Mouse (Mus musculus) limb, embryonic 10.5 days (tissue): Measurements from ENCODE around the gene Gm20489. TPM values are rescaled to one million over a fixed set of nuclear protein-coding genes. Genes with fewer than 3 reads are reported as not detected.
A peak's percentile ranks its signal among the peaks of the same experiment; 100 is the strongest.

Experiments
- DNase-seq: peaks from one replicate; pipeline ENCODE4 v3.0.0-alpha.2; 2017; ENCODE audit warnings: low spot score
- H3K27ac ChIP-seq: fragments of 300-500 bp; sonication (generic); 2 replicates; pipeline ENCODE4 v1.5.1; 2016; ENCODE audit warnings: mild to moderate bottlenecking
- H3K27me3 ChIP-seq: fragments of 300-500 bp; sonication (generic); 2 replicates; pipeline ENCODE4 v1.6.1; 2016; ENCODE audit warnings: low read depth, mild to moderate bottlenecking; ENCODE audit not compliant: poor library complexity, severe bottlenecking
- H3K36me3 ChIP-seq: fragments of 300-500 bp; sonication (generic); 2 replicates; pipeline ENCODE4 v1.6.1; 2016; ENCODE audit warnings: mild to moderate bottlenecking, moderate library complexity
- H3K4me1 ChIP-seq: fragments of 300-500 bp; sonication (generic); 2 replicates; pipeline ENCODE4 v1.6.1; 2016
- H3K4me3 ChIP-seq: fragments of 300-500 bp; sonication (generic); 2 replicates; pipeline ENCODE4 v1.5.1; 2016; ENCODE audit warnings: mild to moderate bottlenecking, moderate library complexity
- H3K9me3 ChIP-seq: fragments of 300-500 bp; sonication (generic); replicated peaks from 2 replicates; pipeline ENCODE4 v1.6.1; 2016; ENCODE audit warnings: mild to moderate bottlenecking
- WGBS: fragments of 180-500 bp; shearing (Covaris S2); methylation state at CpG from one replicate; pipeline ENCODE4 v1.1.7; 2016; 5-methylcytosine and 5-hydroxymethylcytosine counted together
- polyA plus RNA-seq: library from polyadenylated mRNA; unstranded; fragments of >200 nt; fragmentation: Nextera tagmentation; extraction: Ambion mirVana; gene quantifications from 2 replicates; pipeline ENCODE4 v1.2.1, GENCODE M21; 2016

The Gm20489 gene
- polyA plus RNA-seq, 1 experiment from 2014 or later: not detected

GRCm38 (mm10) chrX:101253952-101254729, 14.7 kb downstream of the Gm20489 start, which contains the start of gene Foxo4:
Foxo4 (plus strand) TSS chrX:101254528.
- peak within 1 kb of the TSS; percentile 66 for H3K4me3 ChIP-seq
- peaks cover 65% of the 10 kb centered on the region for H3K27me3 ChIP-seq
- peak within 1 kb of the TSS; percentile 89 for H3K27ac ChIP-seq
- H3K9me3 ChIP-seq: no peaks in the 10 kb centered on the region
- 14% methylated on average over 47 of the region's 47 CpGs for whole genome bisulfite sequencing
- peak; percentile 83 for DNase-seq
- H3K4me1 ChIP-seq: peaks cover 6% of the 10 kb centered on the region; the same call in 1 of the 2 replicates
- H3K36me3 ChIP-seq: peaks cover 19% of the 10 kb centered on the region

DNA sequence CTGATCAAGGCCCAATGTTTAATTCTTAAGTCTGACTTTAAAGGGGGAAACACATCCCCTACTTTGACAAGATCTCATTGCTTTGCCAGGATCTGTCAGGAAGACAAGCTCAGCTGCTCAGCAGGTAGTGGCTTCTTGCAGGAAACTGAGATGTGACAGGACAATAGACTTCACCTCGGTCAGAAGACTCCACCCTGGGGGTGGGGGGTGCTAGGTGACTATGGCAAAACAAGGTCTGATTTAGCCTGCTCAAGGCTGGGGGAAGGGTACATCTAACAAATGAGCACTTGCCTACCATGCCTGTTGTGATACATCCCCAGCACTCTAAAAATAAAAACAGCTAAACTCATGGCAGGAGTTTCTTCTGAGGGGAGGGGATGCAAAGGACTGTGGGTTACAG, 23.8 kb downstream of the Gm20489 start:
- H3K4me1 ChIP-seq: no peaks in the 10 kb centered on the region
- peaks cover 48% of the 10 kb centered on the region for H3K27me3 ChIP-seq
- no peak overlapping the region for H3K4me3 ChIP-seq
- no peak for DNase-seq
- no peaks in the 10 kb centered on the region for H3K9me3 ChIP-seq
- no peaks in the 10 kb centered on the region for H3K36me3 ChIP-seq
- WGBS: 30% methylated on average over 1 of the region's 1 CpGs
- no peak overlapping the region for H3K27ac ChIP-seq

DNA sequence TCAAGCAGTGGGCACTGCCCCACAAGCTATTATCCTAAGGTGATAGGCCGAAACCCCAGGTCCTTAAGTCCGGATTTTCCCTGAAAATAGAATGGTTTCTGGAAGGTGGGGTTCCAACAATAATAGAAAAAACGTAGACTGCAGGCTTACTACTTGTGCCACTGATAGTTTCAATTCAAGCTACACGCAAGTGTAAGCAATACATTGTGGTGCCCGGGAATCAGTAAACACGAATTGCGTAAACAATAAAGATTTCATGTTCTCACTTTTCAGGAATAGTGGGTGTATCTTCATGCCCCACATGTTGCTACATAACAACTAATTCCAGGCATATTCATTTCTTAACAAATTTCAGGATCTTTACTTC, 46.0 kb downstream of the Gm20489 start:
- H3K27ac ChIP-seq: peak overlapping the region; percentile 85
- no peak for DNase-seq
- H3K4me3 ChIP-seq: peak overlapping the region; percentile 64
- peaks cover 83% of the 10 kb centered on the region for H3K27me3 ChIP-seq
- WGBS: 20% methylated on average over 7 of the region's 7 CpGs
- no peaks in the 10 kb centered on the region for H3K4me1 ChIP-seq
- peaks cover 7% of the 10 kb centered on the region; the same call in 1 of the 2 replicates for H3K36me3 ChIP-seq
- H3K9me3 ChIP-seq: no peaks in the 10 kb centered on the region

DNA sequence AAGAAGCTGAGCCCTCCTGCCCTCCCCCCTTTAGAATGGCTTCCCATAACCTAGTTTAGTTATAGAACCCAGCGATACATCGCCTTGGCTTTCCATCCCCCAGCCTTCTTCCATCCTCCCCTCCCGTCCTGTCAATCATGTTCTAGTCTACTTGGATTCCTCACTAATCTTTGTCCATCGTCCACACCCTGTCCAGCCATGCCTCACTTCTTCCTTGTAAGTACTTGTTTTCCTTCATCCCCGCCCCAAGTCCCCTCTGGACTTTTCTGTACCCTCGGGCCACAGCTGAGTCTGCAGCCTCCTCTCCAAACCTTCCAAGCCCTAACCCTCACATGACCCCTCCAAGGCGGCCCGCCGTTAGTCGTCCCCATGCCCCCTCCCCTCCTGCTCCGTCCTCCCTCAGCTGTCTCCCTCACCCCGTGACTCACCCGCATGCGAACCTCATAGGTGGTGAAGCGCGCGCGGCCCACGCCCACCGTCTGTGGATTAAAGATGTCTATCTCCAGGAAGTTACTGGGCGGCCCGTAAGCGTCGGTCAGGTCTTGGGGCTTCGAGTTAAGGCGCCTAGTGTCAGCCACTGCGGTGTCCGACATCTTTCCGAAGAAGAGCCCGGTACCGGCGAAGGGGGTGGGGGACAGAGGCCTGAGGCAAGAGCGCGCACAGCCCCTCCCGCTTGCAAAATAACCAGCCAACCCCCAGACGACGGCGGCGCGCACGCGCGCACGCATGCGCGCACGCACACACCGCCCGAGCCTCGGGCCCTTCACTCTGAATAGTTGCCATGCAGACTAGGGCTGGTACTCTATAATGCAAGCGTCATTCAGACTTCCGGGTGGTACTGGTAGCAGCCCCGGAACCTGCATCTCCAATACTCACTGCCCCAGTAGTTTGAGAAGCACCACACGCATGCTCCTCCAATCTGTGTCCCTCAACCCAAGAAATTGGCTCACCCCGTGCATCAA, 46.7 kb downstream of the Gm20489 start, which contains the start of gene Snx12:
Snx12 (minus strand) TSS at position 730 of the 962 bp plus-strand sequence.
- peaks cover 85% of the 10 kb centered on the region for H3K27me3 ChIP-seq

More for the DNA sequence above, 46.7 kb downstream of the Gm20489 start, which contains the start of gene Snx12:
- no peaks in the 10 kb centered on the region for H3K4me1 ChIP-seq
- H3K36me3 ChIP-seq: peaks cover 7% of the 10 kb centered on the region; the same call in 1 of the 2 replicates
- peak within 1 kb of the TSS; percentile 64 for H3K4me3 ChIP-seq
- no peaks in the 10 kb centered on the region for H3K9me3 ChIP-seq
- WGBS: 8% methylated on average over 55 of the region's 55 CpGs
- peak; percentile 85 for DNase-seq
- H3K27ac ChIP-seq: peak within 1 kb of the TSS; percentile 85

Other genes starting within 250 kb of the Gm20489 start
- gene Tex11, start 209.4 kb downstream of the Gm20489 start, polyA plus RNA-seq: 0.04 and 0.05 TPM in 2 replicates
- 0.65 and 1.1 TPM in 2 replicates for gene Slc7a3, start 183.0 kb downstream of the Gm20489 start, polyA plus RNA-seq
- gene Snx12, start 46.5 kb downstream of the Gm20489 start, polyA plus RNA-seq: 49.2 and 50.4 TPM in 2 replicates
- gene Foxo4, start 14.5 kb downstream of the Gm20489 start, polyA plus RNA-seq: 3.7 and 4.7 TPM in 2 replicates
- not detected in 2 replicates for gene Gm614, start 5.0 kb downstream of the Gm20489 start, polyA plus RNA-seq
- 4.8 and 4.9 TPM in 2 replicates for gene Il2rg, start 768 bp downstream of the Gm20489 start, polyA plus RNA-seq
- 35.9 and 42.9 TPM in 2 replicates for gene Med12, start 5.0 kb upstream of the Gm20489 start, polyA plus RNA-seq
- gene Nlgn3, start 30.1 kb upstream of the Gm20489 start, polyA plus RNA-seq: 1.6 and 7.8 TPM in 2 replicates
- not detected in 2 replicates for gene Gjb1, start 107.4 kb upstream of the Gm20489 start, polyA plus RNA-seq
- gene Zmym3, start 151.8 kb upstream of the Gm20489 start, polyA plus RNA-seq: 23.0 and 30.8 TPM in 2 replicates
- 627 and 644 TPM in 2 replicates for gene Nono, start 160.3 kb upstream of the Gm20489 start, polyA plus RNA-seq
- 2.2 and 2.9 TPM in 2 replicates for gene Itgb1bp2, start 180.1 kb upstream of the Gm20489 start, polyA plus RNA-seq